Mouse (Mus musculus) lung, postnatal 10 days (tissue): ENCODE measurements around the gene Lag3.
"Not testable (repeated sequence)": the region's sequence is repeated elsewhere in the genome, so short reads cannot be mapped to it uniquely, and the experiment has no call there.

Experiments
- DNase-seq: peaks from one replicate; pipeline ENCODE4 v3.0.0; 2021

Gene Lag3

GRCm38 (mm10) chr6:124900056-124900800 is 11.3 kb downstream of the Lag3 start:
- no peak for DNase-seq

- DNase-seq, result no peak
Measured at GRCm38 (mm10) chr6:124898359-124898758, 13.1 kb downstream of the Lag3 start.

GRCm38 (mm10) chr6:124894113-124894512 is 17.4 kb downstream of the Lag3 start:
- not testable (repeated sequence) for DNase-seq

- no peak for DNase-seq
Measured at GRCm38 (mm10) chr6:124890997-124891396, 20.5 kb downstream of the Lag3 start.

- DNase-seq, result no peak
Measured at GRCm38 (mm10) chr6:124888555-124889125, 22.9 kb downstream of the Lag3 start.

- DNase-seq, result no peak
Measured at GRCm38 (mm10) chr6:124887986-124888385, 23.5 kb downstream of the Lag3 start, which contains the start of gene Cd4. Gene Cd4, minus strand, starts transcription at chr6:124888221.

GRCm38 (mm10) chr6:124885956-124886381 is 25.5 kb downstream of the Lag3 start:
- DNase-seq, result no peak

GRCm38 (mm10) chr6:124884714-124885500 is 26.6 kb downstream of the Lag3 start:
- no peak for DNase-seq

GRCm38 (mm10) chr6:124883351-124883750 is 28.2 kb downstream of the Lag3 start:
- DNase-seq, result no peak

- no peak for DNase-seq
Measured at GRCm38 (mm10) chr6:124881821-124882220, 29.7 kb downstream of the Lag3 start.

- DNase-seq, result no peak
Measured at GRCm38 (mm10) chr6:124879390-124879789, 32.1 kb downstream of the Lag3 start.

- DNase-seq, result no peak
Measured at GRCm38 (mm10) chr6:124874348-124874747, 37.2 kb downstream of the Lag3 start.

GRCm38 (mm10) chr6:124866560-124866959 is 44.9 kb downstream of the Lag3 start:
- no peak for DNase-seq

GRCm38 (mm10) chr6:124865766-124866362 is 45.6 kb downstream of the Lag3 start:
- DNase-seq, result no peak

- peak; percentile 77 for DNase-seq
Measured at GRCm38 (mm10) chr6:124863658-124864298, 47.7 kb downstream of the Lag3 start, which contains the start of gene Gpr162. Gene Gpr162, minus strand, starts transcription at chr6:124863983.

GRCm38 (mm10) chr6:124863125-124863657 is 48.3 kb downstream of the Lag3 start:
- no peak for DNase-seq

GRCm38 (mm10) chr6:124862406-124863124 is 48.9 kb downstream of the Lag3 start:
- no peak for DNase-seq

- DNase-seq, result no peak
Measured at GRCm38 (mm10) chr6:124861802-124862201, 49.7 kb downstream of the Lag3 start.

GRCm38 (mm10) chr6:124861266-124861665 is 50.2 kb downstream of the Lag3 start:
- no peak for DNase-seq

GRCm38 (mm10) chr6:124860511-124860910 is 51.0 kb downstream of the Lag3 start:
- no peak for DNase-seq

GRCm38 (mm10) chr6:124859725-124860124 is 51.8 kb downstream of the Lag3 start:
- peak; percentile 93 for DNase-seq
